Mouse (Mus musculus) E14TG2a.4 (cell line): ENCODE results near the gene Cebpe.

Experiments used
- CTCF ChIP-seq: conservative IDR thresholded peaks from 2 replicates; pipeline ENCODE4 v1.5.1; 2014; ENCODE audit warnings: low read length
- NANOG ChIP-seq: IDR thresholded peaks from 2 replicates; pipeline ENCODE4 v1.6.1; 2014; ENCODE audit warnings: borderline replicate concordance, low read length, mixed read lengths
- POU5F1 ChIP-seq: IDR thresholded peaks from 2 replicates; pipeline ENCODE4 v1.6.1; 2014; ENCODE audit warnings: low read length, borderline replicate concordance

GRCm38 (mm10) chr14:54746038-54746437, 34.1 kb upstream of the Cebpe start:
- TF ChIP-seq CTCF (no peak), NANOG (no peak), POU5F1 (no peak)
